Mouse (Mus musculus) ES-Bruce4 (cell line): ENCODE data around the gene Fdx1l. TPM values are rescaled to one million over a fixed set of nuclear protein-coding genes. Genes with fewer than 3 reads are reported as not detected.
A peak's percentile ranks its signal among the peaks of the same experiment; 100 is the strongest.

Source experiments
- H3K27ac ChIP-seq: 2 replicates; pipeline ENCODE4 v1.5.1; 2012; ENCODE audit warnings: low read length, inconsistent platforms; ENCODE audit not compliant: insufficient read depth
- H3K27me3 ChIP-seq: 2 replicates; pipeline ENCODE4 v1.6.1; 2012; ENCODE audit warnings: mild to moderate bottlenecking, low read length, inconsistent platforms; ENCODE audit not compliant: control insufficient read depth, poor library complexity, insufficient read depth, severe bottlenecking
- H3K36me3 ChIP-seq: 2 replicates; pipeline ENCODE4 v1.6.1; 2012; ENCODE audit warnings: inconsistent platforms, mild to moderate bottlenecking, low read length, moderate library complexity; ENCODE audit not compliant: control insufficient read depth, poor library complexity, insufficient read depth, severe bottlenecking
- H3K4me1 ChIP-seq: one replicate; pipeline ENCODE4 v1.8.1; 2011; ENCODE audit warnings: low read length; ENCODE audit not compliant: control insufficient read depth, insufficient read depth
- H3K4me3 ChIP-seq: 2 replicates; pipeline ENCODE4 v1.5.1; 2011; ENCODE audit warnings: low read depth, mild to moderate bottlenecking, low read length
- H3K9ac ChIP-seq: 2 replicates; pipeline ENCODE4 v1.6.1; 2012; ENCODE audit warnings: low read depth, mild to moderate bottlenecking, inconsistent platforms; ENCODE audit not compliant: poor library complexity, severe bottlenecking
- H3K9me3 ChIP-seq: replicated peaks from 2 replicates; pipeline ENCODE4 v1.6.1; 2012; ENCODE audit warnings: mild to moderate bottlenecking, low read length, inconsistent platforms; ENCODE audit not compliant: control insufficient read depth, poor library complexity, insufficient read depth, severe bottlenecking
- CTCF ChIP-seq: IDR thresholded peaks from one replicate; pipeline ENCODE4 v1.8.1; 2011; ENCODE audit warnings: low read depth, low read length
- EP300 ChIP-seq: IDR thresholded peaks from 2 replicates; pipeline ENCODE4 v1.6.1; 2011; ENCODE audit warnings: low read depth, low read length; ENCODE audit not compliant: insufficient read depth
- POLR2A ChIP-seq: IDR thresholded peaks from one replicate; pipeline ENCODE4 v1.8.1; 2011; ENCODE audit warnings: low read length; ENCODE audit not compliant: insufficient read depth
- polyA plus RNA-seq: library from polyadenylated mRNA; stranded (reverse); fragments of >200 nt; gene quantifications from 2 replicates; pipeline ENCODE4 v1.2.4, GENCODE M21; 2011; ENCODE audit warnings: low read depth; ENCODE audit not compliant: missing spikeins, insufficient read depth, insufficient read length

Fdx1l gene
- polyA plus RNA-seq, 1 experiment, result 38.8 TPM

- H3K27me3 ChIP-seq, result no peaks in the 10 kb centered on the region
- TF ChIP-seq POLR2A, result no peak
- TF ChIP-seq CTCF, result no peak
- TF ChIP-seq EP300, result no peak
- H3K9ac ChIP-seq, result no peak overlapping the region
- H3K4me3 ChIP-seq, result no peak overlapping the region
- no peaks in the 10 kb centered on the region for H3K4me1 ChIP-seq
- H3K27ac ChIP-seq, result no peak overlapping the region
- no peaks in the 10 kb centered on the region for H3K36me3 ChIP-seq
- H3K9me3 ChIP-seq, result no peaks in the 10 kb centered on the region
These were observed 22.5 kb upstream of the Fdx1l start for GRCm38 (mm10) chr9:21095958-21096357.

- TF ChIP-seq POLR2A (no peak), EP300 (no peak), CTCF (no peak)
- Histone ChIP-seq H3K27ac (no peak overlapping the region), H3K27me3 (no peaks in the 10 kb centered on the region), H3K36me3 (peaks cover 16% of the 10 kb centered on the region), H3K4me1 (peaks cover 2% of the 10 kb centered on the region), H3K9me3 (no peaks in the 10 kb centered on the region), H3K9ac (no peak overlapping the region), H3K4me3 (no peak overlapping the region)
These were observed 20.0 kb upstream of the Fdx1l start for GRCm38 (mm10) chr9:21093423-21093822.

- H3K27me3 ChIP-seq, result no peaks in the 10 kb centered on the region
These were observed 18.4 kb upstream of the Fdx1l start, which contains the start of the genes Gm38431 and Raver1 for GRCm38 (mm10) chr9:21091707-21092320. TSS of gene Gm38431 (minus strand) at chr9:21091997. TSS of gene Raver1 (minus strand) at chr9:21092008.

GRCm38 (mm10) chr9:21090972-21091706 is 17.7 kb upstream of the Fdx1l start:
- no peak for TF ChIP-seq EP300
- no peak for TF ChIP-seq POLR2A
- TF ChIP-seq CTCF, result no peak
- H3K9me3 ChIP-seq, result no peaks in the 10 kb centered on the region
- no peaks in the 10 kb centered on the region for H3K27me3 ChIP-seq
- peak overlapping the region; percentile 92 for H3K4me3 ChIP-seq
- peaks cover 2% of the 10 kb centered on the region for H3K4me1 ChIP-seq
- H3K9ac ChIP-seq, result peak overlapping the region; percentile 92
- H3K27ac ChIP-seq, result no peak overlapping the region
- peaks cover 35% of the 10 kb centered on the region for H3K36me3 ChIP-seq

More at GRCm38 (mm10) chr9:21091707-21092320, 18.4 kb upstream of the Fdx1l start, which contains the start of the genes Gm38431 and Raver1:
- peaks cover 29% of the 10 kb centered on the region for H3K36me3 ChIP-seq
- H3K27ac ChIP-seq, result peak within 1 kb of the TSS; percentile 53
- peak within 1 kb of the TSS; percentile 92 for H3K4me3 ChIP-seq
- H3K9me3 ChIP-seq, result no peaks in the 10 kb centered on the region
- peaks cover 2% of the 10 kb centered on the region for H3K4me1 ChIP-seq
- 0 out of 2 replicates have a peak, but pooled peaks have one; percentile 28 for TF ChIP-seq EP300
- no peak for TF ChIP-seq CTCF
- TF ChIP-seq POLR2A, result peak; percentile 96
- peak within 1 kb of the TSS; percentile 92 for H3K9ac ChIP-seq

GRCm38 (mm10) chr9:21090537-21090936 is 17.1 kb upstream of the Fdx1l start:
- no peak for TF ChIP-seq POLR2A
- no peak for TF ChIP-seq EP300
- TF ChIP-seq CTCF, result no peak
- H3K4me3 ChIP-seq, result peak overlapping the region; percentile 92
- H3K9ac ChIP-seq, result peak overlapping the region; percentile 92
- no peaks in the 10 kb centered on the region for H3K9me3 ChIP-seq
- no peaks in the 10 kb centered on the region for H3K27me3 ChIP-seq
- H3K4me1 ChIP-seq, result peaks cover 2% of the 10 kb centered on the region
- H3K27ac ChIP-seq, result no peak overlapping the region
- H3K36me3 ChIP-seq, result peaks cover 41% of the 10 kb centered on the region

GRCm38 (mm10) chr9:21083324-21083723 is 9.9 kb upstream of the Fdx1l start:
- H3K9ac ChIP-seq, result no peak overlapping the region
- no peaks in the 10 kb centered on the region for H3K27me3 ChIP-seq
- H3K27ac ChIP-seq, result no peak overlapping the region
- H3K4me1 ChIP-seq, result no peaks in the 10 kb centered on the region
- peaks cover 81% of the 10 kb centered on the region for H3K36me3 ChIP-seq
- H3K4me3 ChIP-seq, result no peak overlapping the region
- TF ChIP-seq POLR2A (no peak), CTCF (no peak), EP300 (no peak)
- no peaks in the 10 kb centered on the region for H3K9me3 ChIP-seq
